Mouse (Mus musculus): ENCODE results near the gene Plac8.

DNA sequence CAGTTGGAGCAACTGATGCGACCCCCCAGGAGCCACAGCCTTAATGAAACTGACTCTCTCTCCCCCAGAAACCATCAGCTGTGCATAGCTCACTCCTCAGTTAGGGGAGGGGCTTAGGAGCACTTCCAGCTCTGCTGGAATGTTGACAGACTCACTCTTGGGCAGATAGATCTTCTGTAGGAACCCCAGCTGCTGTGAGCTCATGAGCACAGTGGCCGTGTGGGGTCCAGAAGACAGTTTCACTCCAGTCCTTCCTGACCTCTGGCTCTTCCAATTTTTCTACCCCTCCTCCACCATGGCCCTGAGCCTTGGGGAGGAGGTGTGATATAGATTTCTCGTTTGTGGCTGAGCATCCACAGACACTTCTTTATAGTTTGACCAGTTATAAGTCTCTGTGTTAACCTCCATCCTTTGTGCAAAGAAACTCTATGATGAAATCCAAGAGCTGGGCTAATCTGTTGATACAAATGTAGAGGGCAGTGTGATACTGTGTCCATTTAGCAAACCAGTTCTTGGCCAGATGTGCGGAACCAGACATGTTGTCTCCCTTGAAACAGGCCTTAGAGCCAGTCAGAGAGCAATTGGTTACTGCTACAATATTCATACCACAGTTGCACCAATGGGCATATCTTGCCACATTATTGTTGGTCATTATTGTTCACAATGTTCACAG lies 35.2 kb upstream of the Plac8 start:
- peak; percentile 38 for TF ChIP-seq CTCF (IDR thresholded peaks at IDR 0.05; ENCODE audit: low read depth)
- no peak for TF ChIP-seq EP300 (optimal IDR thresholded peaks at IDR 0.05)
